Mouse (Mus musculus): ENCODE measurements around the gene Phc1.

DNA sequence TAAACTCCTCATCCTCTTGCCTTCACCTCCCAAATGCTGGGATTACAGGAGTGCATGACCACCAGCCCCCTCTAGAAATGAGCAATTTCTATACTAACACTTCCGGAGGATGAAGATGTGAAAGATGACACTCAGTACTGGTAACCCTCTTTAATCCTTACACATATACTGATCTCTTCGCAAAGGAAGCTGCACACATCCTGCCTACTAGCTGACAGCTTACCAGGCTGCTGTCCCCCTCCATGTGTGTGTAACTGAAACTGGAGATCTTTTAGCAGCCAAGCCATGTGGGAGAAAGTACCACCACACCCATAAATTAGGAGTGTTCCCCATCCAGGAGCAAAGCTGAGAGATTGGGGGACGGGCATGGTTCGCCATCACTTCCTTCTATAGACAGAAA, 71.2 kb downstream of the Phc1 start:
- no peak for TF ChIP-seq POLR2AphosphoS2 (IDR thresholded peaks at IDR 0.05; ENCODE audit: insufficient read length, low read depth)
- no peak for TF ChIP-seq TCF12 (IDR thresholded peaks at IDR 0.05; ENCODE audit: insufficient read depth, poor library complexity, severe bottlenecking)
- no peak for TF ChIP-seq MYOG (IDR thresholded peaks at IDR 0.05; ENCODE audit: control insufficient read depth in 1 of 3, insufficient read depth in 1 of 3, insufficient read length in 2 of 3, low read depth in 2 of 3)
- no peak for TF ChIP-seq POLR2A (IDR thresholded peaks at IDR 0.05; ENCODE audit: insufficient read length, low read depth)
- no peak for TF ChIP-seq E2F4 (IDR thresholded peaks at IDR 0.05; ENCODE audit: insufficient read depth)
- no peak for TF ChIP-seq CEBPB (IDR thresholded peaks at IDR 0.05; ENCODE audit: insufficient read depth, poor library complexity, severe bottlenecking)
- no peak for TF ChIP-seq MYOD1 (IDR thresholded peaks at IDR 0.05; ENCODE audit: control insufficient read depth in 1 of 3, insufficient read length in 2 of 3, low read depth in 2 of 3)
- TF ChIP-seq USF1 (IDR thresholded peaks at IDR 0.05; ENCODE audit: low read depth) = no peak
- TF ChIP-seq SRF (IDR thresholded peaks at IDR 0.05; ENCODE audit: control insufficient read depth, insufficient read length, low read depth) = no peak
- TF ChIP-seq MAX (IDR thresholded peaks at IDR 0.05; ENCODE audit: low read depth) = no peak

Measured in myocyte (in vitro differentiated cells).